Mouse (Mus musculus): Measurements from ENCODE around the gene Gm21411.
"Not testable (repeated sequence)": the region's sequence is repeated elsewhere in the genome, so short reads cannot be mapped to it uniquely, and the experiment has no call there.

The Gm21411 gene

GRCm38 (mm10) chr4:146909386-146910137, at the start of gene Gm21411:
Gm21411 (minus strand) TSS chr4:146909590.
- DNase-seq, result not testable (repeated sequence)

GRCm38 (mm10) chr4:146941691-146942090, 32.3 kb upstream of the Gm21411 start:
- not testable (repeated sequence) for DNase-seq

GRCm38 (mm10) chr4:146932311-146933082, 23.1 kb upstream of the Gm21411 start:
- no peak for DNase-seq

- DNase-seq, result no peak
Measured at GRCm38 (mm10) chr4:146915196-146915595, 5.8 kb upstream of the Gm21411 start.

- not testable (repeated sequence) for DNase-seq
Measured at GRCm38 (mm10) chr4:146908131-146908530, 1.3 kb downstream of the Gm21411 start.

- not testable (repeated sequence) for DNase-seq
Measured at GRCm38 (mm10) chr4:146904782-146905181, 4.6 kb downstream of the Gm21411 start.

- not testable (repeated sequence) for DNase-seq
Measured at GRCm38 (mm10) chr4:146903126-146903525, 6.3 kb downstream of the Gm21411 start.
